Mouse (Mus musculus): ENCODE measurements around the gene Defb18. TPM values are rescaled to one million over a fixed set of nuclear protein-coding genes. Genes with fewer than 3 reads are reported as not detected.

Gene Defb18
- polyA plus RNA-seq, 1 experiment from 2014 or later = not detected

GRCm38 (mm10) chr1:18191719-18192118 is 45.5 kb downstream of the Defb18 start:
- H3K4me2 ChIP-seq (ENCODE audit: low read depth, low read length) = no peak overlapping the region
- no peak overlapping the region for H3K4me3 ChIP-seq (ENCODE audit: low read depth, low read length)
- H3K9ac ChIP-seq (replicated peaks) = no peak overlapping the region
- no peak for ATAC-seq
- no peaks in the 10 kb centered on the region for H3K36me3 ChIP-seq (replicated peaks; ENCODE audit: insufficient read depth, low read length)
- no peaks in the 10 kb centered on the region for H3K4me1 ChIP-seq (ENCODE audit: insufficient read depth)
- no peak overlapping the region for H3K27ac ChIP-seq (ENCODE audit: low read depth)
- TF ChIP-seq EP300 (IDR thresholded peaks at IDR 0.05; ENCODE audit: low read depth) (no peak), CTCF (IDR thresholded peaks at IDR 0.05; ENCODE audit: low read depth) (no peak)
- 41% methylated on average over 4 of the region's 4 CpGs for WGBS (ENCODE audit: insufficient replicate concordance)
- no peaks in the 10 kb centered on the region for H3K27me3 ChIP-seq (ENCODE audit: insufficient read depth, low read length)
- no peak for DNase-seq
- H3K9me3 ChIP-seq (ENCODE audit: low read length) = no peaks in the 10 kb centered on the region

- 22% methylated on average over 1 of the region's 1 CpGs for WGBS (ENCODE audit: insufficient replicate concordance)
- H3K4me3 ChIP-seq (ENCODE audit: low read depth, low read length) = no peak overlapping the region
- DNase-seq = no peak
- TF ChIP-seq EP300 (IDR thresholded peaks at IDR 0.05; ENCODE audit: low read depth) (no peak), CTCF (IDR thresholded peaks at IDR 0.05; ENCODE audit: low read depth) (no peak)
- H3K36me3 ChIP-seq (replicated peaks; ENCODE audit: insufficient read depth, low read length) = no peaks in the 10 kb centered on the region
- H3K4me2 ChIP-seq (ENCODE audit: low read depth, low read length) = no peak overlapping the region
- H3K9me3 ChIP-seq (ENCODE audit: low read length) = no peaks in the 10 kb centered on the region
- no peak overlapping the region for H3K9ac ChIP-seq (replicated peaks)
- no peak overlapping the region for H3K27ac ChIP-seq (ENCODE audit: low read depth)
- no peaks in the 10 kb centered on the region for H3K27me3 ChIP-seq (ENCODE audit: insufficient read depth, low read length)
- H3K4me1 ChIP-seq (ENCODE audit: insufficient read depth) = no peaks in the 10 kb centered on the region
- no peak for ATAC-seq
Measured at GRCm38 (mm10) chr1:18190714-18191712, 46.2 kb downstream of the Defb18 start.

Other genes starting within 250 kb of the Defb18 start
- gene Crisp4, start 91.5 kb downstream of the Defb18 start, polyA plus RNA-seq (2015; fragmentation: Nextera tagmentation; extraction: Ambion mirVana) = not detected in 2 replicates
- not detected in 2 replicates for gene Defb41, start 27.7 kb upstream of the Defb18 start, polyA plus RNA-seq (2015; fragmentation: Nextera tagmentation; extraction: Ambion mirVana)